Mouse (Mus musculus) urinary bladder, adult 18-20 months (tissue): ENCODE results near the gene Cdk11b.

ENCODE experiments used
- DNase-seq, 2 experiments: peaks; one replicate each; pipeline ENCODE4 v3.0.0; 2022; ENCODE audit warnings: low spot score in 2 of 2, mixed read lengths in 2 of 2

The Cdk11b gene

GRCm38 (mm10) chr4:155624338-155625291, at the start of gene Cdk11b:
Gene Cdk11b, plus strand, starts transcription at chr4:155624854.
- peak; percentile 89 to 93 for DNase-seq

- no peak for DNase-seq
Observed at GRCm38 (mm10) chr4:155574931-155575330, 49.7 kb upstream of the Cdk11b start.

- DNase-seq: no peak
Observed at GRCm38 (mm10) chr4:155575521-155575920, 49.1 kb upstream of the Cdk11b start.

GRCm38 (mm10) chr4:155577132-155577531, 47.5 kb upstream of the Cdk11b start:
- DNase-seq: no peak

GRCm38 (mm10) chr4:155577741-155578140, 46.9 kb upstream of the Cdk11b start:
- no peak for DNase-seq

- peak in 1 of 2 experiments; percentile 57 for DNase-seq
Observed at GRCm38 (mm10) chr4:155578336-155579125, 46.1 kb upstream of the Cdk11b start.

- DNase-seq: no peak
Observed at GRCm38 (mm10) chr4:155580420-155580819, 44.2 kb upstream of the Cdk11b start.

GRCm38 (mm10) chr4:155582279-155582905, 42.3 kb upstream of the Cdk11b start:
- peak; percentile 65 to 71 for DNase-seq

GRCm38 (mm10) chr4:155589356-155589755, 35.3 kb upstream of the Cdk11b start:
- no peak for DNase-seq

- no peak for DNase-seq
Observed at GRCm38 (mm10) chr4:155591012-155591719, 33.5 kb upstream of the Cdk11b start.

GRCm38 (mm10) chr4:155593780-155594179, 30.9 kb upstream of the Cdk11b start:
- no peak for DNase-seq

- no peak for DNase-seq
Observed at GRCm38 (mm10) chr4:155595777-155596176, 28.9 kb upstream of the Cdk11b start.

- no peak for DNase-seq
Observed at GRCm38 (mm10) chr4:155596606-155597005, 28.0 kb upstream of the Cdk11b start.

- DNase-seq: no peak
Observed at GRCm38 (mm10) chr4:155598536-155598935, 26.1 kb upstream of the Cdk11b start.

GRCm38 (mm10) chr4:155599901-155600825, 24.5 kb upstream of the Cdk11b start:
- DNase-seq: no peak

- peak; percentile 86 to 98 for DNase-seq
Observed at GRCm38 (mm10) chr4:155601091-155601996, 23.3 kb upstream of the Cdk11b start, which contains the start of gene Slc35e2. Gene Slc35e2, plus strand, starts transcription at chr4:155601416.

- no peak for DNase-seq
Observed at GRCm38 (mm10) chr4:155601997-155602456, 22.6 kb upstream of the Cdk11b start.

- DNase-seq: no peak
Observed at GRCm38 (mm10) chr4:155602753-155603152, 21.9 kb upstream of the Cdk11b start.

- no peak for DNase-seq
Observed at GRCm38 (mm10) chr4:155603801-155604200, 20.9 kb upstream of the Cdk11b start.
